Mouse (Mus musculus): ENCODE data around the gene Olfr1359. TPM values are rescaled to one million over a fixed set of nuclear protein-coding genes. Genes with fewer than 3 reads are reported as not detected.
"Not testable (repeated sequence)": the region's sequence is repeated elsewhere in the genome, so short reads cannot be mapped to it uniquely, and the experiment has no call there.

Olfr1359 gene
- polyA plus RNA-seq, 1 experiment from 2014 or later, result not detected

- H3K4me1 ChIP-seq, result peaks cover 13% of the 10 kb centered on the region
- under 1% methylated on average over 48 of the region's 50 CpGs for WGBS
These were observed 55.8 kb downstream of the Olfr1359 start, which contains the start of the genes Hist1h2ak and Hist1h2bn for GRCm38 (mm10) chr13:21753524-21754285. Gene Hist1h2ak, minus strand, starts transcription at chr13:21753827. Gene Hist1h2bn, plus strand, starts transcription at chr13:21754123.

DNA sequence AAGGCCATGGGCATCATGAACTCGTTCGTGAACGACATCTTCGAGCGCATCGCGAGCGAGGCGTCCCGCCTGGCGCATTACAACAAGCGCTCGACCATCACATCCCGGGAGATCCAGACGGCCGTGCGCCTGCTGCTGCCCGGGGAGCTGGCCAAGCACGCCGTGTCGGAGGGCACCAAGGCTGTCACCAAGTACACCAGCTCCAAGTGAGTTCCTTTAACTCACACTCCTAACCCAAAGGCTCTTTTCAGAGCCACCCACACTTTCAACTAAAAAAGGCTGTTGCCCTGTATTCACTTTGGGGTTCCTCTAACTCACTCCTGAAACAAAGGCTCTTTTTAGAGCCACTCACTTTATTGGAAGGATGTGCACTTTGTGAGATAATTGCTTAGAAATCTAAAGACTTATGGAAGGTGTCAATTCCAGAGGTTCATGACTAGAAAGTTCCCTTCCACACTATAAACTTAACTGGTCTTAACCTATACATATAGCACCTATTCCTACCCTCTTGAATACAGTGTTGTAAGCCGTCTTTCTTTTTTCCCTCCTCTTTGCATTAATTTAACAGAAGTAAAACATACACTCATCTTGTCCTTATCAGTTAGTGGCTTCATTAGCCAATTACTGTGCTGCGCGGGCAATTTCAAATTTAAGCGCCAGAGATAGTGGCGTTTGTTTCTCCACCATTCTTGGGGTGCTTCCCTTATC, 56.5 kb downstream of the Olfr1359 start:
- Histone ChIP-seq H3K4me3 (peak overlapping the region; percentile 49), H3K27ac (peak overlapping the region; percentile 95), H3K9ac (peak overlapping the region; percentile 74), H3K4me1 (peaks cover 11% of the 10 kb centered on the region), H3K4me2 (peak overlapping the region; percentile 77)
- not testable (repeated sequence) for H3K9me3 ChIP-seq; ATAC-seq (ENCODE audit: insufficient number of reproducible peaks, insufficient read depth, low FRiP score, low TSS enrichment, low read depth); H3K36me3 ChIP-seq; H3K27me3 ChIP-seq
- under 1% methylated on average over 24 of the region's 26 CpGs for WGBS

More at GRCm38 (mm10) chr13:21753524-21754285, 55.8 kb downstream of the Olfr1359 start, which contains the start of the genes Hist1h2ak and Hist1h2bn:
- peak within 1 kb of the TSS; percentile 95 for H3K27ac ChIP-seq
- peak; percentile 93 for ATAC-seq (ENCODE audit: insufficient number of reproducible peaks, insufficient read depth, low FRiP score, low TSS enrichment, low read depth)
- H3K4me2 ChIP-seq, result peak within 1 kb of the TSS; percentile 77
- H3K9me3 ChIP-seq, H3K27me3 ChIP-seq, H3K36me3 ChIP-seq: not testable (repeated sequence)
- H3K9ac ChIP-seq, result peak within 1 kb of the TSS; percentile 80
- H3K4me3 ChIP-seq, result peak within 1 kb of the TSS; percentile 49

GRCm38 (mm10) chr13:21755707-21756106, 57.8 kb downstream of the Olfr1359 start:
- no peak for ATAC-seq (ENCODE audit: insufficient number of reproducible peaks, insufficient read depth, low FRiP score, low TSS enrichment, low read depth)
- Histone ChIP-seq H3K27ac (no peak overlapping the region), H3K9ac (no peak overlapping the region), H3K27me3 (no peaks in the 10 kb centered on the region), H3K4me1 (peaks cover 11% of the 10 kb centered on the region), H3K9me3 (no peaks in the 10 kb centered on the region), H3K4me2 (peak overlapping the region; percentile 77), H3K4me3 (no peak overlapping the region), H3K36me3 (no peaks in the 10 kb centered on the region)
- WGBS, result 67% methylated on average over 1 of the region's 1 CpGs

Small RNA genes within 50 kb of the gene (microRNA-seq; reads per million reads assigned to microRNA genes)
- gene Gm44357 (not detected), gene Gm44367 (not detected), gene Gm44454 (not detected)

Other genes starting within 250 kb of the Olfr1359 start
- gene Zscan26, start 244.4 kb upstream of the Olfr1359 start, polyA plus RNA-seq (2015; fragmentation: Nextera tagmentation; extraction: Ambion mirVana), result 36.7 and 40.2 TPM in 2 replicates
- 2.8 and 3.5 TPM in 2 replicates for gene Nkapl, start 229.6 kb upstream of the Olfr1359 start, polyA plus RNA-seq (2015; fragmentation: Nextera tagmentation; extraction: Ambion mirVana)
- gene Zkscan4, start 219.2 kb upstream of the Olfr1359 start, polyA plus RNA-seq (2015; fragmentation: Nextera tagmentation; extraction: Ambion mirVana), result 4.6 and 5.0 TPM in 2 replicates
- gene Gm10065, start 218.7 kb upstream of the Olfr1359 start, polyA plus RNA-seq (2015; fragmentation: Nextera tagmentation; extraction: Ambion mirVana), result not detected in 2 replicates
- gene AK157302, start 202.9 kb upstream of the Olfr1359 start, polyA plus RNA-seq (2015; fragmentation: Nextera tagmentation; extraction: Ambion mirVana), result 0.53 and 1.0 TPM in 2 replicates
- gene Gm11273, start 196.7 kb upstream of the Olfr1359 start, polyA plus RNA-seq (2015; fragmentation: Nextera tagmentation; extraction: Ambion mirVana), result 5.3 and 15.9 TPM in 2 replicates
- 5.2 and 7.5 TPM in 2 replicates for gene Zkscan8, start 167.0 kb upstream of the Olfr1359 start, polyA plus RNA-seq (2015; fragmentation: Nextera tagmentation; extraction: Ambion mirVana)
- gene Olfr1366, start 155.3 kb upstream of the Olfr1359 start, polyA plus RNA-seq (2015; fragmentation: Nextera tagmentation; extraction: Ambion mirVana), result 0.17 and 0.36 TPM in 2 replicates
- gene Olfr1535, start 138.2 kb upstream of the Olfr1359 start, polyA plus RNA-seq (2015; fragmentation: Nextera tagmentation; extraction: Ambion mirVana), result 0.08 TPM in 1 of 2 replicates, not detected in the other
- gene Olfr1364, start 116.4 kb upstream of the Olfr1359 start, polyA plus RNA-seq (2015; fragmentation: Nextera tagmentation; extraction: Ambion mirVana), result not detected in 2 replicates
- not detected in 2 replicates for gene Olfr1362, start 84.1 kb upstream of the Olfr1359 start, polyA plus RNA-seq (2015; fragmentation: Nextera tagmentation; extraction: Ambion mirVana)
- gene Olfr11, start 55.6 kb upstream of the Olfr1359 start, polyA plus RNA-seq (2015; fragmentation: Nextera tagmentation; extraction: Ambion mirVana), result 0.28 TPM in 1 of 2 replicates, not detected in the other
- gene Olfr1361, start 34.7 kb upstream of the Olfr1359 start, polyA plus RNA-seq (2015; fragmentation: Nextera tagmentation; extraction: Ambion mirVana), result 0.10 TPM in 1 of 2 replicates, not detected in the other
- gene Olfr1360, start 20.7 kb upstream of the Olfr1359 start, polyA plus RNA-seq (2015; fragmentation: Nextera tagmentation; extraction: Ambion mirVana), result not detected in 2 replicates
- 2.1 and 5.2 TPM in 2 replicates for gene Hist1h2bl, start 18.0 kb downstream of the Olfr1359 start, polyA plus RNA-seq (2015; fragmentation: Nextera tagmentation; extraction: Ambion mirVana)
- 48.1 and 52.2 TPM in 2 replicates for gene Hist1h2ai, start 18.3 kb downstream of the Olfr1359 start, polyA plus RNA-seq (2015; fragmentation: Nextera tagmentation; extraction: Ambion mirVana)
- 10.0 and 21.3 TPM in 2 replicates for gene Hist1h3h, start 19.5 kb downstream of the Olfr1359 start, polyA plus RNA-seq (2015; fragmentation: Nextera tagmentation; extraction: Ambion mirVana)
- 4.2 and 7.3 TPM in 2 replicates for gene Hist1h2bm, start 23.9 kb downstream of the Olfr1359 start, polyA plus RNA-seq (2015; fragmentation: Nextera tagmentation; extraction: Ambion mirVana)
- gene Hist1h4j, start 37.0 kb downstream of the Olfr1359 start, polyA plus RNA-seq (2015; fragmentation: Nextera tagmentation; extraction: Ambion mirVana), result 1.0 and 2.2 TPM in 2 replicates
- 3.0 and 6.7 TPM in 2 replicates for gene Hist1h4k, start 52.4 kb downstream of the Olfr1359 start, polyA plus RNA-seq (2015; fragmentation: Nextera tagmentation; extraction: Ambion mirVana)
- gene Hist1h2ak, start 55.7 kb downstream of the Olfr1359 start, polyA plus RNA-seq (2015; fragmentation: Nextera tagmentation; extraction: Ambion mirVana), result 33.2 and 47.8 TPM in 2 replicates
- 6.2 and 6.6 TPM in 2 replicates for gene Hist1h2bn, start 56.0 kb downstream of the Olfr1359 start, polyA plus RNA-seq (2015; fragmentation: Nextera tagmentation; extraction: Ambion mirVana)
- 30.2 and 32.9 TPM in 2 replicates for gene Hist1h1b, start 82.5 kb downstream of the Olfr1359 start, polyA plus RNA-seq (2015; fragmentation: Nextera tagmentation; extraction: Ambion mirVana)
- gene Hist1h3i, start 85.3 kb downstream of the Olfr1359 start, polyA plus RNA-seq (2015; fragmentation: Nextera tagmentation; extraction: Ambion mirVana), result 128 and 155 TPM in 2 replicates
- 10.9 and 15.4 TPM in 2 replicates for gene Hist1h2an, start 89.1 kb downstream of the Olfr1359 start, polyA plus RNA-seq (2015; fragmentation: Nextera tagmentation; extraction: Ambion mirVana)
- 0.72 and 1.7 TPM in 2 replicates for gene Hist1h2bp, start 89.3 kb downstream of the Olfr1359 start, polyA plus RNA-seq (2015; fragmentation: Nextera tagmentation; extraction: Ambion mirVana)
- gene Hist1h2bq, start 112.1 kb downstream of the Olfr1359 start, polyA plus RNA-seq (2015; fragmentation: Nextera tagmentation; extraction: Ambion mirVana), result 21.6 and 33.1 TPM in 2 replicates
- gene Hist1h2ao, start 112.4 kb downstream of the Olfr1359 start, polyA plus RNA-seq (2015; fragmentation: Nextera tagmentation; extraction: Ambion mirVana), result not detected in 2 replicates
- gene Hist1h4m, start 113.6 kb downstream of the Olfr1359 start, polyA plus RNA-seq (2015; fragmentation: Nextera tagmentation; extraction: Ambion mirVana), result not detected in 2 replicates
- gene Hist1h4n, start 134.1 kb downstream of the Olfr1359 start, polyA plus RNA-seq (2015; fragmentation: Nextera tagmentation; extraction: Ambion mirVana), result 14.7 and 15.3 TPM in 2 replicates
- gene Hist1h2ap, start 135.4 kb downstream of the Olfr1359 start, polyA plus RNA-seq (2015; fragmentation: Nextera tagmentation; extraction: Ambion mirVana), result 3,982 and 4,261 TPM in 2 replicates
- gene Hist1h2br, start 135.6 kb downstream of the Olfr1359 start, polyA plus RNA-seq (2015; fragmentation: Nextera tagmentation; extraction: Ambion mirVana), result 23.0 and 34.3 TPM in 2 replicates
- 16.8 and 18.0 TPM in 2 replicates for gene Zfp184, start 247.0 kb downstream of the Olfr1359 start, polyA plus RNA-seq (2015; fragmentation: Nextera tagmentation; extraction: Ambion mirVana)

Measured in embryonic facial prominence, embryonic 13.5 days (tissue).